Mouse (Mus musculus): ENCODE data around the gene Cdc27. TPM values are rescaled to one million over a fixed set of nuclear protein-coding genes. Genes with fewer than 3 reads are reported as not detected.
A peak's percentile ranks its signal among the peaks of the same experiment; 100 is the strongest.

Gene Cdc27
- polyA plus RNA-seq (2015; fragmentation: Nextera tagmentation; extraction: Ambion mirVana), result 20.5 and 24.4 TPM in 2 replicates

- under 1% methylated on average over 35 of the region's 35 CpGs for WGBS
- Histone ChIP-seq H3K27ac (ENCODE audit: low read length) (peak within 1 kb of the TSS; percentile 93), H3K4me2 (ENCODE audit: low read depth, low read length) (peak within 1 kb of the TSS; percentile 83), H3K36me3 (ENCODE audit: control insufficient read depth, insufficient read depth, low read length) (no peaks in the 10 kb centered on the region), H3K4me3 (ENCODE audit: low read length) (peak within 1 kb of the TSS; percentile 97), H3K9ac (ENCODE audit: low read depth, low read length) (peak within 1 kb of the TSS; percentile 100), H3K9me3 (ENCODE audit: control insufficient read depth, low read length) (no peaks in the 10 kb centered on the region), H3K27me3 (replicated peaks; ENCODE audit: control insufficient read depth, insufficient read depth, low read length) (no peaks in the 10 kb centered on the region), H3K4me1 (ENCODE audit: control insufficient read depth, insufficient read depth, low read length) (peaks cover 7% of the 10 kb centered on the region)
- ATAC-seq, result peak; percentile 96
Observed at GRCm38 (mm10) chr11:104550406-104550974, at the start of gene Cdc27, which contains the start of gene Myl4. Gene Cdc27, minus strand, starts transcription at chr11:104550620. Gene Myl4, plus strand, starts transcription at chr11:104550663.

DNA sequence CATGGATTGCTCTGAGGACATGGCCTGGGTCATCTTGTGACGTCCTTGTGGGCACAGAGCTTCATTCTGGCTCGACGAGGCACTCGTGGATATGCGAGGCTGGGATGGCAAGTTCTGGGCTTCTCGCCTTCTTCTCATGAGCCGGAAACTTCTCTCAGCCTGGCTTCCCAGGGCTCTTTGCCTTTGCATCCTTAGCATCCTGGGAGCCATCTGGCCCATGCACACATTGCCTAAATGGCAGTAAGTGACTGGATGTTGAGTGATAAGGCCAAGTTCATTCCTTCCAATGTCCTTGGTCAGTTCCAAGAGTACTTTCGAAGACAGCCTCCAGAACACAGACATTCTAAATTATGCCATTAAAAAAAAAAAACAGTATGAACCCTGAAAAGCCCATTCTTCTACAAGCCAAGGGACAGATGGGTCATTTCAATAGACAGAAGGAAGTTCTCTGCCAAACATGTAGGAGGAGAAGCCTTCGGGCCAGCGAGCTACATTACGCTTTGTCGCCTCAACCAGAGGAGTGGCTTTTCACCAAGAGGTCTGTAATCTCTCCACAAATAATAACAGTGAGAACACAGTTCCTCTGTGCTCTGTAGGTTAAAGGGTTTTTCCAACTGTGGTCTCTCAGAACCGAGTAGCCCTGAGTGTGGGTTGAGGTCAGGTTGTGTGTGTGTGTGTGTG lies 49.0 kb upstream of the Cdc27 start:
- ATAC-seq, result peak; percentile 48

DNA sequence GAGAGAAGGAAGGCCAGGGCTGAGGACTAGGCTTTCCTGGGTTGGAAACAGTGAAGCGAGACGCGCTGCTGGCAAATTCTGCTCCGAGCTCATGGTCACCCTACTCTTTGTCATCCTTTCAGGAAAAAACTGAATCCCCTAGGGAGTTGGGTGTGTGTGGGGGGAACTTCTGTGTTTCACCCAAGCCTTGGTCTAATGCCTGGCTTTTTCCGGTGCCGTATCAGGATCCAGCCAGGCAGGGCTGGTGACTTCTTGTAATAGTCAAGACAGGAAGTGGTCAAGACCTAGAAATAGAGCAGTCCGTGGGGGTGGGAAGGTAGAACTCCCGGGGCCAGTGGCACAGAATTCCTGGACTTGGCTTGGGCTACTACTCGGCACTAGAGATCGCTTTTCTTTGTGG lies 45.9 kb upstream of the Cdc27 start:
- Histone ChIP-seq H3K27ac (ENCODE audit: low read length) (no peak overlapping the region), H3K27me3 (replicated peaks; ENCODE audit: control insufficient read depth, insufficient read depth, low read length) (no peaks in the 10 kb centered on the region), H3K36me3 (ENCODE audit: control insufficient read depth, insufficient read depth, low read length) (no peaks in the 10 kb centered on the region), H3K4me3 (ENCODE audit: low read length) (no peak overlapping the region), H3K4me2 (ENCODE audit: low read depth, low read length) (no peak overlapping the region), H3K9me3 (ENCODE audit: control insufficient read depth, low read length) (no peaks in the 10 kb centered on the region), H3K9ac (ENCODE audit: low read depth, low read length) (no peak overlapping the region), H3K4me1 (ENCODE audit: control insufficient read depth, insufficient read depth, low read length) (no peaks in the 10 kb centered on the region)
- ATAC-seq, result no peak
- 78% methylated on average over 10 of the region's 10 CpGs for WGBS

More for the DNA sequence above, 49.0 kb upstream of the Cdc27 start:
- no peak overlapping the region for H3K4me3 ChIP-seq (ENCODE audit: low read length)
- H3K27ac ChIP-seq (ENCODE audit: low read length), result peak overlapping the region; percentile 77
- no peak overlapping the region for H3K4me2 ChIP-seq (ENCODE audit: low read depth, low read length)
- H3K27me3 ChIP-seq (replicated peaks; ENCODE audit: control insufficient read depth, insufficient read depth, low read length), result no peaks in the 10 kb centered on the region
- WGBS, result 64% methylated on average over 13 of the region's 13 CpGs
- no peaks in the 10 kb centered on the region for H3K4me1 ChIP-seq (ENCODE audit: control insufficient read depth, insufficient read depth, low read length)
- H3K9me3 ChIP-seq (ENCODE audit: control insufficient read depth, low read length), result no peaks in the 10 kb centered on the region
- no peak overlapping the region for H3K9ac ChIP-seq (ENCODE audit: low read depth, low read length)
- H3K36me3 ChIP-seq (ENCODE audit: control insufficient read depth, insufficient read depth, low read length), result no peaks in the 10 kb centered on the region

DNA sequence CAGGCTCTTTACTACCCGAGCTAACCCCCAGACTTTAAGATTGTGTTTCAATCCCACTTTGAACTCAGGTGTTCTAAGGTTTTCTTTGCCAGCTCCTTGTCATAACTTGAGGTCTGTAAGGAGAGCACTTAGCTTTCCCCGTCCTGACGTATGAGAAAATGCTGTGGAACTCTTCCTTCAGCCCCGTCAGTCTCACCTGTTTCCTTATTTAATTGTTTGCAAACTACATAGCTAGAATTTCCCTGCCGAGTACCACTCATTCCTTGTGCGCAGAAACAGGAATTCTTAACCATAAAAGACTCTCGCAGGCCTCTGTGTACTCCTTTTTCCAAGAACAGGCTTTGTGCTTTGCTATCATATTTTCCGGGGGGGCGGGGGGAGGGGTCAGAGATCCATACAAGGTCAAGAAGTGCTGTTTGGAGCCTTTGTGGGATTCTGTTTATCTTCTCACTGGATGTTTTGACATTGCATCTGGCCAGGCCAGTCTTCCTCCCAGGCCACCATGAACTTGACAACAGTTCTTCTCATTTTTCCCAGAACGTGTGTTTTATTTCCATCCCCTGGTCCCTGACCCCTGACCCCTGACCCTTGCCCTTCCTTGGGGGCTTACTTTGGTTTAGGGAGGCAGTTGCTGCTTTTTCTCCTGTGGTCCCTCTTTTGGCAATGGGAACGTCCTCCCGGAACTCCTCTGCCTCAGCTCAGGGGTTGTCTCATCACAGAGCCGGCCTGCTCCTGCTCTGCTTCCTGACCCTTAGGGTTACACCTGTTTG lies 41.8 kb upstream of the Cdc27 start:
- Histone ChIP-seq H3K9me3 (ENCODE audit: control insufficient read depth, low read length) (no peaks in the 10 kb centered on the region), H3K4me1 (ENCODE audit: control insufficient read depth, insufficient read depth, low read length) (0 out of 2 replicates have a peak, but pooled peaks cover 3% of the 10 kb centered on the region), H3K9ac (ENCODE audit: low read depth, low read length) (no peak overlapping the region), H3K27ac (ENCODE audit: low read length) (no peak overlapping the region), H3K36me3 (ENCODE audit: control insufficient read depth, insufficient read depth, low read length) (no peaks in the 10 kb centered on the region), H3K4me2 (ENCODE audit: low read depth, low read length) (no peak overlapping the region), H3K4me3 (ENCODE audit: low read length) (no peak overlapping the region), H3K27me3 (replicated peaks; ENCODE audit: control insufficient read depth, insufficient read depth, low read length) (no peaks in the 10 kb centered on the region)
- ATAC-seq, result no peak
- 43% methylated on average over 13 of the region's 13 CpGs for WGBS

DNA sequence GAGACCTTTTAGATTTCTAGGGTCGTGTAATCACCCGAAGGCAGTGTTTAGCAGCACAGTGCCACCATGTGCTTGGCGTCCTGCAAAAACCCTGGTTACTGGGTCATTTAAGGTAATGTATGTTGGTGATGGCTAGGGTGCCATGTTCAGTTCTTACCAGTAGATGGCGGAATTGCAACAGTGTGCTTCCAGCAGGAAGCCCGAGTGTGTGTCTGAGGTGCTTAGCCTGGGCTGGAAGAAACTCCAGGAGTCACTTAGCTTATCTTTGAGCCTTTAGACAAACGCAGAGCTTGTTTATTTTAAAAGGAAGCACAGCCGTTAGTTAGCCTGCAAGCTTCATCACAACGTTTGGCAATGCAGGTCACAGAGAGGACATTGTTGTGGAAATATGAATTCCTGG lies 39.7 kb upstream of the Cdc27 start:
- no peaks in the 10 kb centered on the region; the same call in 1 of the 2 replicates for H3K9me3 ChIP-seq (ENCODE audit: control insufficient read depth, low read length)
- H3K27me3 ChIP-seq (replicated peaks; ENCODE audit: control insufficient read depth, insufficient read depth, low read length), result no peaks in the 10 kb centered on the region
- H3K4me1 ChIP-seq (ENCODE audit: control insufficient read depth, insufficient read depth, low read length), result 0 out of 2 replicates have a peak, but pooled peaks cover 3% of the 10 kb centered on the region
- H3K9ac ChIP-seq (ENCODE audit: low read depth, low read length), result no peak overlapping the region
- WGBS, result 0% methylated on average over 8 of the region's 8 CpGs
- H3K36me3 ChIP-seq (ENCODE audit: control insufficient read depth, insufficient read depth, low read length), result no peaks in the 10 kb centered on the region
- no peak overlapping the region for H3K4me3 ChIP-seq (ENCODE audit: low read length)
- H3K27ac ChIP-seq (ENCODE audit: low read length), result no peak overlapping the region
- H3K4me2 ChIP-seq (ENCODE audit: low read depth, low read length), result no peak overlapping the region
- peak; percentile 89 for ATAC-seq

GRCm38 (mm10) chr11:104589570-104589969 lies 39.1 kb upstream of the Cdc27 start:
- Histone ChIP-seq H3K4me3 (ENCODE audit: low read length) (no peak overlapping the region), H3K27ac (ENCODE audit: low read length) (no peak overlapping the region), H3K27me3 (replicated peaks; ENCODE audit: control insufficient read depth, insufficient read depth, low read length) (no peaks in the 10 kb centered on the region), H3K4me1 (ENCODE audit: control insufficient read depth, insufficient read depth, low read length) (0 out of 2 replicates have a peak, but pooled peaks cover 3% of the 10 kb centered on the region), H3K4me2 (ENCODE audit: low read depth, low read length) (no peak overlapping the region), H3K36me3 (ENCODE audit: control insufficient read depth, insufficient read depth, low read length) (no peaks in the 10 kb centered on the region), H3K9me3 (ENCODE audit: control insufficient read depth, low read length) (no peaks in the 10 kb centered on the region; the same call in 1 of the 2 replicates), H3K9ac (ENCODE audit: low read depth, low read length) (no peak overlapping the region)
- ATAC-seq, result no peak
- 67% methylated on average over 1 of the region's 1 CpGs for WGBS

GRCm38 (mm10) chr11:104588513-104588912 lies 38.1 kb upstream of the Cdc27 start:
- ATAC-seq, result no peak
- Histone ChIP-seq H3K27ac (ENCODE audit: low read length) (no peak overlapping the region), H3K9ac (ENCODE audit: low read depth, low read length) (no peak overlapping the region), H3K4me3 (ENCODE audit: low read length) (no peak overlapping the region), H3K4me2 (ENCODE audit: low read depth, low read length) (no peak overlapping the region), H3K27me3 (replicated peaks; ENCODE audit: control insufficient read depth, insufficient read depth, low read length) (no peaks in the 10 kb centered on the region), H3K9me3 (ENCODE audit: control insufficient read depth, low read length) (no peaks in the 10 kb centered on the region; the same call in 1 of the 2 replicates), H3K4me1 (ENCODE audit: control insufficient read depth, insufficient read depth, low read length) (0 out of 2 replicates have a peak, but pooled peaks cover 3% of the 10 kb centered on the region), H3K36me3 (ENCODE audit: control insufficient read depth, insufficient read depth, low read length) (no peaks in the 10 kb centered on the region)
- 86% methylated on average over 2 of the region's 2 CpGs for WGBS

GRCm38 (mm10) chr11:104587904-104588303 lies 37.5 kb upstream of the Cdc27 start:
- Histone ChIP-seq H3K27me3 (replicated peaks; ENCODE audit: control insufficient read depth, insufficient read depth, low read length) (no peaks in the 10 kb centered on the region), H3K27ac (ENCODE audit: low read length) (no peak overlapping the region), H3K9me3 (ENCODE audit: control insufficient read depth, low read length) (no peaks in the 10 kb centered on the region; the same call in 1 of the 2 replicates), H3K9ac (ENCODE audit: low read depth, low read length) (no peak overlapping the region), H3K4me1 (ENCODE audit: control insufficient read depth, insufficient read depth, low read length) (0 out of 2 replicates have a peak, but pooled peaks cover 3% of the 10 kb centered on the region), H3K4me2 (ENCODE audit: low read depth, low read length) (no peak overlapping the region), H3K4me3 (ENCODE audit: low read length) (no peak overlapping the region), H3K36me3 (ENCODE audit: control insufficient read depth, insufficient read depth, low read length) (no peaks in the 10 kb centered on the region)
- ATAC-seq, result no peak
- 93% methylated on average over 9 of the region's 9 CpGs for WGBS

- no peak overlapping the region for H3K9ac ChIP-seq (ENCODE audit: low read depth, low read length)
- H3K27ac ChIP-seq (ENCODE audit: low read length), result no peak overlapping the region
- H3K4me1 ChIP-seq (ENCODE audit: control insufficient read depth, insufficient read depth, low read length), result 0 out of 2 replicates have a peak, but pooled peaks cover 3% of the 10 kb centered on the region
- H3K9me3 ChIP-seq (ENCODE audit: control insufficient read depth, low read length), result no peaks in the 10 kb centered on the region; the same call in 1 of the 2 replicates
- no peak for ATAC-seq
- no peak overlapping the region for H3K4me2 ChIP-seq (ENCODE audit: low read depth, low read length)
- no peak overlapping the region for H3K4me3 ChIP-seq (ENCODE audit: low read length)
- 77% methylated on average over 5 of the region's 5 CpGs for WGBS
- H3K36me3 ChIP-seq (ENCODE audit: control insufficient read depth, insufficient read depth, low read length), result no peaks in the 10 kb centered on the region
- no peaks in the 10 kb centered on the region for H3K27me3 ChIP-seq (replicated peaks; ENCODE audit: control insufficient read depth, insufficient read depth, low read length)
Observed at GRCm38 (mm10) chr11:104585495-104585894, 35.1 kb upstream of the Cdc27 start.
